Mouse (Mus musculus): ENCODE results near the gene Cfap73. TPM values are rescaled to one million over a fixed set of nuclear protein-coding genes. Genes with fewer than 3 reads are reported as not detected.

Gene Cfap73
- polyA plus RNA-seq, 1 experiment from 2014 or later = 0.71 TPM

Other genes starting within 250 kb of the Cfap73 start
- 26.3 and 31.4 TPM in 2 replicates for gene Lhx5, start 202.5 kb downstream of the Cfap73 start, polyA plus RNA-seq (2015; fragmentation: Nextera tagmentation; extraction: Ambion mirVana)
- gene Sdsl, start 161.4 kb downstream of the Cfap73 start, polyA plus RNA-seq (2015; fragmentation: Nextera tagmentation; extraction: Ambion mirVana) = 6.5 and 6.9 TPM in 2 replicates
- gene Sds, start 157.7 kb downstream of the Cfap73 start, polyA plus RNA-seq (2015; fragmentation: Nextera tagmentation; extraction: Ambion mirVana) = not detected in 2 replicates
- gene Plbd2, start 130.6 kb downstream of the Cfap73 start, polyA plus RNA-seq (2015; fragmentation: Nextera tagmentation; extraction: Ambion mirVana) = 35.9 and 39.0 TPM in 2 replicates
- gene Slc8b1, start 123.1 kb downstream of the Cfap73 start, polyA plus RNA-seq (2015; fragmentation: Nextera tagmentation; extraction: Ambion mirVana) = 2.4 and 2.9 TPM in 2 replicates
- 18.1 and 19.7 TPM in 2 replicates for gene Tpcn1, start 45.6 kb downstream of the Cfap73 start, polyA plus RNA-seq (2015; fragmentation: Nextera tagmentation; extraction: Ambion mirVana)
- 1.6 and 2.3 TPM in 2 replicates for gene Iqcd, start 45.2 kb downstream of the Cfap73 start, polyA plus RNA-seq (2015; fragmentation: Nextera tagmentation; extraction: Ambion mirVana)
- 28.7 and 31.1 TPM in 2 replicates for gene Rita1, start 21.6 kb downstream of the Cfap73 start, polyA plus RNA-seq (2015; fragmentation: Nextera tagmentation; extraction: Ambion mirVana)
- 37.9 and 41.3 TPM in 2 replicates for gene Ddx54, start 21.5 kb downstream of the Cfap73 start, polyA plus RNA-seq (2015; fragmentation: Nextera tagmentation; extraction: Ambion mirVana)
- 0.78 and 0.92 TPM in 2 replicates for gene Rasal1, start 14.6 kb upstream of the Cfap73 start, polyA plus RNA-seq (2015; fragmentation: Nextera tagmentation; extraction: Ambion mirVana)
- gene Dtx1, start 77.7 kb upstream of the Cfap73 start, polyA plus RNA-seq (2015; fragmentation: Nextera tagmentation; extraction: Ambion mirVana) = 56.2 and 69.9 TPM in 2 replicates
- 0.27 and 0.84 TPM in 2 replicates for gene Oas2, start 115.6 kb upstream of the Cfap73 start, polyA plus RNA-seq (2015; fragmentation: Nextera tagmentation; extraction: Ambion mirVana)
- 1.1 TPM in 2 replicates for gene Oas3, start 143.4 kb upstream of the Cfap73 start, polyA plus RNA-seq (2015; fragmentation: Nextera tagmentation; extraction: Ambion mirVana)
- gene Oas1e, start 161.3 kb upstream of the Cfap73 start, polyA plus RNA-seq (2015; fragmentation: Nextera tagmentation; extraction: Ambion mirVana) = 0.39 and 0.72 TPM in 2 replicates
- 0.32 and 0.46 TPM in 2 replicates for gene Oas1c, start 178.3 kb upstream of the Cfap73 start, polyA plus RNA-seq (2015; fragmentation: Nextera tagmentation; extraction: Ambion mirVana)
- gene Oas1f, start 213.1 kb upstream of the Cfap73 start, polyA plus RNA-seq (2015; fragmentation: Nextera tagmentation; extraction: Ambion mirVana) = not detected in 2 replicates
- not detected in 2 replicates for gene Oas1h, start 227.2 kb upstream of the Cfap73 start, polyA plus RNA-seq (2015; fragmentation: Nextera tagmentation; extraction: Ambion mirVana)

All from hindbrain, embryonic 15.5 days (tissue).